Mouse (Mus musculus) CD8-positive naive resting alpha-beta T cell, adult 2 months (primary cell): ENCODE measurements at regions not wholly inside any gene's neighbourhood (a gene's known extent, or its start where the extent isn't known, plus 50 kb on each side); places are given as distances from the start of the nearest gene placed in this dataset.

Source experiments
- DNase-seq, 2 experiments: peaks; one replicate each; pipeline ENCODE4 v3.0.0; 2022; ENCODE audit warnings: low read depth in 2 of 2, low spot score in 2 of 2

GRCm38 (mm10) chr3:115655020-115655419, 59.9 kb downstream of the S1pr1 start:
- no peak for DNase-seq

GRCm38 (mm10) chr3:115652236-115652635, 62.6 kb downstream of the S1pr1 start:
- no peak for DNase-seq

DNA sequence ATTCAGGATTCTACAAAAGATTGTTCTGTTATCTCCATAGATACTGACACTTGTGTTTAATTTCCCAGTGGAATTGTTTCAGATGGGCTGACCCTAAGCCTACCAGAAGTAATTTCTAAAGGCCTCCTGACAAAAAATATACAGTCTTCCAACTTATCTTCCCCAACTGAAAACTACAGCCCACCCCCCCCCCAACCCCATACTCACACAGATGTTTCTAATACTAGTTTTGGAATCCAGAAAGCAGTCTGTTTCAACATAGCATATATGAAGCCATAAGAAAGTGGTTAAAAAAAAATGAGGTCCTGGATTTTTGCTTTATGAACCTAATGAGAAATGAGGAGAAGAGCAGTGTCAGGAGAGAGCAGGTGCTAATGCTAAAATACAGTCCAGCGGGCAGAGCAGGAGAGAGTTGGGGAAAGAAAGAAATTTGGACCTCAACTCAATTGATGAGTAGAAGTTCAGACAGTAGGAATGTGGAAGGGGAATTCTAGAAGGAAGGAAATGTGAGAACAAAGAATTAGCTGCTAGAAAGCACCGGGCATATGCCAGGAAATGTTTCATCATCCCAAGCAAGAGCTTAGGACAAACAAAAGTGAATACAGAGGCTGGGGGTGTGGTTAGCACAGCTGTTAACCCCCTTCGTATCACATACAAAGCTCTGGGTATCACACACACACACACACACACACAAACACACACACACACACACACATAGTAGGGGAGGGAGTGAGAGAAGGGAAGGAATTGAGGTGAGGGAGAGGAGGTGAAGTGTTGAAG, 65.3 kb downstream of the S1pr1 start:
- no peak for DNase-seq

DNA sequence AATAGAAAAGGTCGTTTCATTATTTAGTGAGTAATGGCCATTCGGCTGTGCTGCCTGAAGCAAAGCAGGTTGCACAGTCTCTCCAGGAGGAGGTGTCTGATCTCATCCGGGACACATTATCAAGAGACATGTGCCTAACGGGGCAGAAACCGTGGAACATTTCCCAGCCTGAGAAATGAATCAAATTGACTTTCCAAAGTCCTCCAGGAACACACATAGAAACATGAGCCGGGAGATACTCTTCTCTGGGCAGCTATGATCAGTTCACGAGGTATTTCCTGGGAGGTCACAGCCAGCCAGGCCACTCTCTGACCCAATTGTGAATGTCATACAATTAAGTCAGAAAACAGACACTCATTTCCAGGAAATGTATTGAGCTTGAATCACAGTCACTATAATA, 67.9 kb downstream of the S1pr1 start:
- DNase-seq, result no peak

DNA sequence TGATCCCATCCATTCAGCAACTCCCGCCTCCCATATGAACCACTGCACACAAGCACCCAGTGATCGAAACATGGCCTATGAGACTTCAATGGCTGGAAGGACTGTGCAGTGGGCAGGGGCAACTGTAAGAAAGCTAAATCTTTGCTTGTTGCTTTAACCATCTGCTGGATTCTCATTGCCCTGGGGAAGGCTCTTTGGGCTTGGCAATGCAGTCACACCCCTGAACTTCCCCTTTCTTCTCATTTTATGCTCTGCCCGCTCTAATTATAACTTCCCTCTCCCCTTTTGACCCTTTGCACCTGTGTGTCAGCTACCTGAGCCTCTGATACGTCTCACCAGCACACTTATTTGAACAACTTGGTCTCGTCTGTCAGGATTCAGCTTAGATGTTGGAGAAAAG, 70.6 kb downstream of the S1pr1 start:
- no peak for DNase-seq

GRCm38 (mm10) chr3:115642846-115643260, 72.0 kb downstream of the S1pr1 start:
- peak; percentile 72 to 78 for DNase-seq

DNA sequence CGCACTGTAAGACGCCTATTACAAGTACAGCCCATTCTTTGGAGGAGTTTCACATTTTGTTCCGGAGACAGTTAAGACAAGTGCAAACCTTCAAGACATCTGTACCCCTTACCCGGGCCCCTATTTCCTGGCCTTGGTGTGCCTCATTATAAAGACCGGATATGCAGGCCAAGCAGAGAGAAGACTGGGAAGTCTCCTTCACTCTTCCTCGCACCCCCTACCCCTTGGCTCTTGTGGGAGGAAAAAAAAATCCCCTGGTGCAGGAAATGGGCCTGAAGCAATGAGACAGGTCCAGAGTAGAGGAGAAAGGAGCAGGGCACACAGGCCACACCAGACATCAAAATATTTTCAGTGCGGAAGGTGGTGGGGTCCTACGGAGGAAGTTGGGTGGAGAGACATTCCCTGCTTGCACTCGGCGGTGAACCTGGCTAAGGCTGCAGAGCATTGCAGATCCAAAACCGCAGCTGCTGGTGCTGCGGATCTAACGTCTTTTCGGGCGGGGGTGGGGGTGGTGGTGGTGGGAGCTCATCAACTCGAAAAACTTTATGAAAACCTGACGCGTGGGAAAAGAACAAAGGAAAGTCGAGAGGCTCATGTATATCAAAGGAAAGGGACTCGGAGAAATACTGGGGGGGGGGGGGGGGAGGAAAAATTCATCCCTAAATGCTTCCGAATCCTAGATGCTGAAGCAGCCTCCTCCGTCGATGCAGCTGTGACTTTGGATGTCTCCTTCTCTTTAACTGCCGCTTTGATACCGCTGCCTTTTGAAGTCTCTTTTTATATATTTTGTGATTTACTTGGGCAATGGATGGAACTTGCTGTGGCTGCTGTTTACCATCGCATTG, 72.6 kb downstream of the S1pr1 start:
- DNase-seq, result peak in 1 of 2 experiments; percentile 21

DNA sequence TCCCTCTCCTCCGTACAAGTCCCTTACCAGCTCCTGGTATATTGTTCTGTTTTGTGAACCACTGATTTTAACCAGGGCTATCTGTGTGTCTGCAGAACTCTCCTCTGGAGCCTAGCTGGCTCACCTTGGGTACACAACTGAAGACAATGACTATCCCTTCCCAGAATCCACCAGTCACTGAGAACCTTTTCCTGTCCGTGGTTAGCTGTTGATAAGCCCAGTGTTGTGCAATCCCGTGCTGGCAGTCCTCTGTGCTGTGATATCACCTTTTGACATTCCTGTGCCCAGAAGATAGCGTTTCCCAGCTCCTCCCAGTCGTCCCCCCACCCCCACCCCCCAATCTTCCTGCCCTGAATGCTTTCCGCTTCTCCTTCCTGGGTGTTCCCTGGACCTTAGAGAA, 73.5 kb downstream of the S1pr1 start:
- DNase-seq, result no peak

DNA sequence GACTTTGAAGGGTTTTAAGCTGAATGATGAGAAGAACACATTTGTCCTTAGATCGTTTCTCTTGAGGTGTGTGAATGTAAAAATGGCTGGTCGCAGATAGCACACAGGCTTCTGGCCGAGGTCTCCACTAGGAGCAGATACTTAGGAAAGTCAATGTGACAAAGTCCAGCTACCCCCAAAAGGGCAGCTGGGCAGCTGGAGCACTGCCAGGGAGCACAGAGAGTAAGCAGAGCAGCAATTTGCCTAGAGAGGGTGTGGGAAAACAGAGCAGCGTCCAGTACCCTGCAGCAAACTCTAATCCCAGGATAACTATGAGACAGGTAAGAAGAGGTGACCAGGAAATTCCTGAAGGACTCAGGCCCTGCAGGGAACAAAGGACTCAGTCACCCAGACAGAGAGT, 79.4 kb downstream of the S1pr1 start:
- no peak for DNase-seq

GRCm38 (mm10) chr3:115635081-115635480, 79.8 kb downstream of the S1pr1 start:
- DNase-seq, result no peak

DNA sequence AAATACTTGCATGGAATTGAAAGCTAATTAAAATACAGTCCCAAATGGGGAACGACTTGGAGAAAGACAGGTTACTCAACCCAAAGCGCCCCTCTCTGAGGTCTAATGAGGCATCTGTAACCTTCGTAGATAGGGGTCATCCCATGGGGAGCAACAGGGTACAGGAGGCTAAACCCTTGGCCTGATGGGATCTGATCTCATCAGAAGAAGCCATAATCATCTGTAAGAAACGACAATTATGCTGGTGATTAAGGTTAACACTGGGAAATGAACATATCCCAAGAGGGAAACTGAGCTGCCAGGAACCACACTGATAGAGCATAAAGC, 82.5 kb downstream of the S1pr1 start:
- no peak for DNase-seq

- DNase-seq, result no peak
Measured at GRCm38 (mm10) chr3:115631573-115632416, 83.1 kb downstream of the S1pr1 start.

DNA sequence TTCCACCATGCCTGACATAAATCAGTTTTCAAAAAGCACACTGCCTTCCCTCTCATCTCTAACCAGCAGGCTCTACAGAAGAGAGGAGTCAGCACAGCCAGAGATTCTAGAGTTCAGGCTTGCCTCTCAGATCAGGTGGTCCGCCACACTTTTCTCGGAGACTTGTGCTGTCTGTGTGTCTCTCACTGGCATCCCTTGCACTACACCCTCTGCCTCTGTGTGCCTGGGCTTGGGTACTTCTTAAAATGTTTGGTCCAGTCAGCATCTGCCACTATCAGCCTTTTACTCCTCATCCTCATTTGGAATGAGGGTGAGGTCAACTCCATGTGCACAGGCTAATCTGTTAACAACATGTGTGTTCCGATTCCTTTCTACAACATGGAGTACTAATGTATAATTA, 92.0 kb downstream of the S1pr1 start:
- DNase-seq, result no peak

DNA sequence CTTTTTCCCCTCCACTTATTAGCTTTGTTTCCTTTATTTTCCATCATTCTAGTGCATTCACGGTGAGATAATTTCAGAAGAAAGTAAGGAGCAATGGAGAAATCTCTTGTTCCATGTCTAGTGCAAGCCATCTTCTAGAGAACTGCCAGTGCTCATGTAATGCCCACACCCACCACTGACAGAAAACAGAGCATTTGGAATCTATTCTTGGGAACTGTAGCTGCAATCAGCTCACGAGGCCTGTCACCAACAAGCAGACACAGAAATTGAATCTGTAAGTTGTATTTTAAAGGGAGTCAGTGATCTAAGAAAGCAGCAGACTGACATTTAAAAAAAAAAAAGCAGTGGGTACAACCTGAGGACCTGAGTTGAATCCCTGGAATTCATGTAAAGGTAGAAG, 92.6 kb downstream of the S1pr1 start:
- no peak for DNase-seq

DNA sequence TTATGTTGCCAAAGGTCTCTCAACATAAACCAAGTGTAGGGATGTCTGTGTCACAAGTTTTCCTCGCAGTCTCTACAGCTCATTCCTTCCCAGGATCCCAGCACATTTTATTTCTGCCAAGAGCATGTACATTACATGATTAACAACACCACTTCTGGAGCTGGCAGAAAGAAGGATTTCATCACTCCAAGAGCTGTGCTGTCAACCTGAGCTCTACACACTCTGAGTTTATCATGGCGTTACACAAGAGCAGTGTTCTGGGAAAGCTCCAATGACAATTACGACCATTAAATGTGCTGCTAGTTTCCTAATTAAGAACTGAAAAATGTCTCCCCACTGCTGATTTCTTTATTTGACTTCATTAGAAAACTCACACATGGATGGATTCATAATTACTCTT, 94.9 kb downstream of the S1pr1 start:
- DNase-seq, result no peak

- DNase-seq, result peak; percentile 3 to 23
Measured at GRCm38 (mm10) chr3:115615994-115616598, 98.8 kb downstream of the S1pr1 start.

DNA sequence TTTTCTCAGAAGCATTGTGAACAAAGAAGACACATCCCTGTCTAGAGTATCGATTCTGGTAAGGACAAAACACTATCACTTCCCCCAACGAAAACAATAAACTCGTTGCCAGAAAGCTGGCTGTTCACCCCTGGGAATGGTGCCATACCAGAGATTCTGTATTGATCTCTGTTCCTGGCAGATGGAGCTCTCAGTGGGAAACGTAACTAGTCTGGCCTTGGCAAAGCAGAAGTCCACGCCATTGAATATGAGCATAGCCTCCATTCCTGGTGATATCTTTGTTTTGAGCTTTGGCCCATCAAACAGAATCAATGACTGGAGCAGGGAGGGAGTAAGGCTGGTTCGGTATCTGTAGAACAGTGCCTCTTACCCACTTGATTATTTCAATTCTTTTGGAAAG, 102.0 kb downstream of the S1pr1 start:
- DNase-seq, result no peak

DNA sequence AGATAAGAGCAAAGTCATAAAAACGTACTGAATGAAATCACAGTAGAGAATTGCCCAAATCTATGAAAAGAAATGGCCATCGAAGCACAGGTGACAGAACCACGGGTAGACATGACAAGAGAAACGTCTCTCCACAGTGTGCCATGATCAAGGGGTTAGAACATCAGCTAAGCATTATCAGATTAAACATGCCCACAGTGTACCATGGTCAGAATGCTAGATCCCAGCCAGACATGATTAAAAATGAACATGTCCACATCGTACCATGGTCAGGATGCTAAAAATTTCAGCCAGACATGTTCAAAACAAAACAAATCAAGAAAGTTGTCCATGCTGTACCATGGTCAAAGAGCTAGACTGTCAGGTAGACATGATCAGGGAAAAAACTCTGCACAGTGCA, 106.8 kb downstream of the S1pr1 start:
- DNase-seq, result no peak

DNA sequence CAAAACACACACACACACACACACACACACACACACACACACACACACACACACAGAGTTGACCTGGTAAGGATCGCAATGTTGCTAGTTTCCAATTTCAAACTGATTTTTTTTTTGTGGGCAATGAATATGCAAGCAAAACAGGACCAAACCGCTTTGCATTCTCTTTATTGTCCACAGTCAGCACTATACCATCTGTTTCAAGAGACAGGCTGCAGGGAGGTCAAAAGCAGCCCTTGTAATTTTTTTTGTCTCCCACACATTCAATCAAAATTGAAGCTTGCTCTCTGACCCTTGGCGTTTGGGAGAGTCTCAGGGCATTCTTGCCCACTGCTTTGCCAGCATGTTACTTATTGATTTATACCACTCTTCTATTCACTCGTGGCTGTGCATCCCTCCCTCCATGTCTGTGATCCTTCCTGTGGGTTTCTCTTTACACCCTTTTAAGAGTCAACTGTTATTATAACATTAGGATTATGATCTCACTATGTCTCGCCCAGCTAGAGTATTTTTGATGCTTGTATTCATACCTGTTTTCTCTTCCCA, 110.1 kb downstream of the S1pr1 start:
- no peak for DNase-seq

GRCm38 (mm10) chr3:115604267-115604666, 110.6 kb downstream of the S1pr1 start:
- no peak for DNase-seq

GRCm38 (mm10) chr3:115603803-115604202, 111.1 kb downstream of the S1pr1 start:
- no peak for DNase-seq
